Mouse (Mus musculus): ENCODE measurements around the gene Cdc5l.
"Not testable (repeated sequence)": the region's sequence is repeated elsewhere in the genome, so short reads cannot be mapped to it uniquely, and the experiment has no call there.

Gene Cdc5l

DNA sequence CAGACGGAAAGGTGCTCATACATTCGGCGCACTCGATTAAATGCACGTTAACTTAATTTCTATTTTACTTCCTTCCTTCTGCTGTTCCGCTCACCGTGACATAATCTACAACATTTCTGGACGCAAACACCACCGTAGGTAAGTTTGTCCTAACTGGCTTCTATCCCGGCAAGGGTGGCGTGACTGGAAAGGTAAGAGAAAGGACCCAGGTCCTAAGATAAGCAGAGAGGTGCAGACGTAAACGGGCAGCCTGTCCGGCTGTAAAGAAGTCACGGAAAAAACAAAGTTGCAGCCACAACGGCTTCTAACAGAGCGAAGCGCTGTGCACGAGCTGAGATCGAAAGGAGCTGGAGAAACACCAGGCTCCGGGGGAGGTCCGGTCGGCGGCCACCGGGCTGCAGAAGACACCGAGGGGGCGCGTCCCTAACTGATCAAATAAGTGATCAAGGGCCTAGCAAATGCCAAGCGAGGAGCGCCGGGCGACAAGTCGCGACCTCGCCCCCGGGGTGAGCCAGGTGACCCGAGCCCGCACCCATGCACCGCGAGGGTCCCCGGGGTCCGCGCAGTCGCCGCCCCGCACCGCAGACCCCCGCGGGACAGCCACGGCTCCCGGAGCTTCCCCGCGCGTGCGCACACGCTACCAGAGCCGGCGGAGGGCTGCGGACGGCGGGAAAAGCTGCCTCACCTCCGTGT lies 685 bp downstream of the Cdc5l start:
- DNase-seq: no peak

- DNase-seq: no peak
These were observed 1.5 kb downstream of the Cdc5l start for GRCm38 (mm10) chr17:45432007-45432406.

DNA sequence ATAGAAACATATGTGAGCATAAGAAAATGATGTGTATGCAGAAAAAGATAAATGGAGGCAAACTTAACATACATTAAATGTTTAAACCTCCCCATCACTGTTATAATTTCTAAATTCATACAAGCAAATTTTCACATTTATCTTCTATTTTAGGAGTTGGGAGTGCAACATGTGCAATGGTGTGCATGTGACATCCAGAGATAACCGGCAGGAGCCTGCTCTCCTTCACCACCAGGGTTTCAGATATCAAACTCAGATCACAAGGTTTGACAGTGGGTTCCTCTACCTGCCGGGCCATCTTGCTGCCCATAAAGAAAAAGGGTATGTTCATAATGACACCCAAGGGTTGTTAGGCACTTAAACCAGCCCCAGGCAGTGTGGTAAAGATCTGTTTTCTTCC lies 16.1 kb downstream of the Cdc5l start:
- peak; percentile 36 for DNase-seq

DNA sequence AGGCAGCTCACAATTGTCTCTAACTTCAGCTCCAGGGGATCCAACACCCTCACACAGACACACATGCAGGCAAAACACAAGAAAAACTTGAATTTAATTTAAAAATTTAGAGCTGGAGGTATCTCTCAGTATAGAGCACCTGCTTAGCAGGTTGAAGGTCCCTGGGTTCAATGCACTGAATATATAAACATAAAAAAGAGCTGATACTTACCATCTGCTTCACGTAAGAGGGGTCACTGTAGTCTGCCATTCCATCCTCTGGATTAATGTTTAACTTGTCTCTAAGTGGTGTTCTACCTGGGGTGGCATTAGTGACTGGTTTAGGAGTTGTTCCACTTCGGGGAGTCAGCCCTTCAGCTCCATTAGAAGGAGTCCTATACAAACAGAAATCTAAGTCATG lies 21.9 kb downstream of the Cdc5l start:
- not testable (repeated sequence) for DNase-seq

- peak; percentile 14 for DNase-seq
These were observed 24.8 kb downstream of the Cdc5l start for GRCm38 (mm10) chr17:45408719-45409118.

DNA sequence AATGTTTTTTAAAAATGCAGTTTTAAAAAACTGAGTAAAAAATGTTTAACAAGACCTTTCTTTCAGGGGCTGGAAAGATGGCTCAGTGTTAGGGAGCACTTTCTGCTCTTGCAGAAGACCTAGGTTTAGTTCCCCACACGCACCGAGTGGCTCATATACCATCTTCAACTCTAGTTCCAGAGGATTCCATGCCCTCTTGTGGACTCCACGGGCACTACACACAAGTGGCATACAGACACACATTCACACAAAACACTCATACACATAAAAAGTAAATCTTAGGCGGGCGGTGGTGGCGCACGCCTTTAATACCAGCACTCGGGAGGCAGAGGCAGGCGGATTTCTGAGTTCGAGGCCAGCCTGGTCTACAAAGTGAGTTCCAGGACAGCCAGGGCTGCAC lies 27.3 kb downstream of the Cdc5l start:
- peak; percentile 76 for DNase-seq

GRCm38 (mm10) chr17:45403207-45403606 lies 30.3 kb downstream of the Cdc5l start:
- peak; percentile 39 for DNase-seq

GRCm38 (mm10) chr17:45402601-45403000 lies 30.9 kb downstream of the Cdc5l start:
- no peak for DNase-seq

- DNase-seq: no peak
These were observed 31.4 kb downstream of the Cdc5l start for GRCm38 (mm10) chr17:45402126-45402525.

DNA sequence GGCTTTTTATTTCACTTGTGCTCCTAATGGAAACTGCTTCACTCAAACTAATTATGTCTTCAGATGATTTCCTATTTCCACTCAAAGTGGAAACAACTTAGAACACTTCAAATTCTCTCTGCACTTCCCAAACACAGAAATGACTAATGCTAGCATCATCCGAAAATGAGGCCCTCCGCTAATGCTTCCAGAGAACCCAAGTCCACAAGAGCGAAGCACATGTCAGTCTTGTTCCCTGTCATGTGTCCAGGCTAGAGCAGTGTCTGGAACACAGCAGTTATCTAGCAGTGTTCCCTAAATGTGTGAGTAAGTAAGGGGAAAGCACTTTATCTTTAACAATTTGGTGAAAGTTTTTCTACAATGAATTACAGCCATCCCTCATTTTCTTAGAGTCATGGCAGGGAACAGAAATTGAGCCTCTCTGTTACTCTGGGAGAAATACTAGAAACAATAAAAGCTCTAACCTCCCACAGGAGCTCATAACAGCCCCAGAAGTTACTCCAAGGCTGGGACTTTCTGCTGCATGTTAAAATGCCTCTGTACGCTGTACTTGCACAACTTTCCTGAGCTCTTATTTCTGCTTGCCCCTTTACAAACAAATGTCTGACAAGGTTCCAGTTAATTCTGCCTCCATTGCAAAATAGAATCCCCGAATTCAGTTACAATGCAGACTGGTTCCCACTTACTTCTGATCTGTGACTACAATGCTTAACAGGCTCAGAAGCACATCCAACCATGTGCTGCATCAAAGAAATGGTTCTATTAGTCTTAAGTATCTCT lies 32.2 kb downstream of the Cdc5l start:
- peak; percentile 36 for DNase-seq

GRCm38 (mm10) chr17:45398021-45398420 lies 35.5 kb downstream of the Cdc5l start:
- DNase-seq: peak; percentile 81

- peak; percentile 84 for DNase-seq
These were observed 36.0 kb downstream of the Cdc5l start for GRCm38 (mm10) chr17:45397541-45397940.

GRCm38 (mm10) chr17:45394612-45395011 lies 38.9 kb downstream of the Cdc5l start:
- DNase-seq: peak; percentile 57

- DNase-seq: peak; percentile 7
These were observed 39.8 kb downstream of the Cdc5l start for GRCm38 (mm10) chr17:45393765-45394164.

DNA sequence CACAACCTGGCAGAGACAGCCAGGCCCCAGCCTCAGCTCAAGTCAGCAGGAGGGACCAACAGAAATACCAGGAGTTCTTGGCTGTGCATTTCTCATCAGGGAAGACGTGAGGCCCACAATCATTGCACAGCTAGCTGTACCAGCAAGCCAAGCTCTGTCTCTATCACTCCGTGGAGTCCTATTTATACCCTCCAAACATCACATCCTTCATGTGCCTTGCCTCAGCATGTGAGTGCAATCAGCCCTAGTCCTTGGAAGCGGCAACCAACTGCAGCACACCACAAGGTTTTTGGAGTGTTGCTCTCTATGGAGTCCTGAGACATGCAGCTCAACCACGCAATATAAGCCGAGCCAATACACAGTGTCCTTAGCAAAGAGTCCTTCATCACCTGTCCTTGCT lies 43.6 kb downstream of the Cdc5l start:
- DNase-seq: peak; percentile 92

GRCm38 (mm10) chr17:45386986-45387385 lies 46.6 kb downstream of the Cdc5l start:
- peak; percentile 80 for DNase-seq

DNA sequence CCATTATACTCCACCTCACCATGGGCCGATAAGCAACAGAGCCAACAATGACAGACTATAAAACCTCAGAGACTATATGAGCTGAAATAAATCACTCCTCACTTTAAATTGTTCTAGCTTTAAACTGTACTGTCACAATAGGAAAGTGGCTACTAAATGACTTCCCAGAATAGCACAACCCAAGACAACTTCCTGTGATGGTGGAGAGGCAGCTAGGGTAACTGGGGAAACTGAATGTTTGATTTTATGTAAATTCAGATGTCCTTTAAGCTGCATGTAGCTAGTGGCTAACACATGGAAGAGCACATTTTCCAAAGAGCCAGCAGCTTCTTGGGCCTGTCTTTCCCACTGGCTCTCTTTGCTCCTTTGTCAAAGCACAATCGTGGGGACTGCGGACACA lies 50.2 kb downstream of the Cdc5l start:
- no peak for DNase-seq

GRCm38 (mm10) chr17:45379271-45379784 lies 54.2 kb downstream of the Cdc5l start:
- DNase-seq: no peak

DNA sequence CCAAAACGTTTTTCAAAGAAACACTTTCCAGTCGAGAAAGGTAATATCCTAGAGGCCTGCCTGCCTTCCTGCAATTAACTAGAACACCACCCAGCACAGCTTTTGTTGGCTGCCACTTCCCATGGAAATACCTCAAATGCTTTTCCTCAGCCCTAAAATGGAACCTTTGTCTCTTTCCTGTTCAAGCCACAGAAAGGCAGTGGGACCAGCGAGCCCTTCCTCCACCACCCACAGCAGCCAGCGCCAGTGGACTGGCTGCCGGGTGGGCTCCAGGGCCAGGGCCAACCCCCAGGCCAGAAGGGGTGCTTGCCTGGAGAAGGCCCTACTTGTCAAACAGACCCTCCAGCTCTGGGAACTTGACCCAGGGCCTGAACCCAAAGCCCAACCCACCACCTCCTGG lies 56.2 kb downstream of the Cdc5l start:
- peak; percentile 92 for DNase-seq

- DNase-seq: peak; percentile 93
These were observed 59.4 kb downstream of the Cdc5l start for GRCm38 (mm10) chr17:45373987-45374608.

DNA sequence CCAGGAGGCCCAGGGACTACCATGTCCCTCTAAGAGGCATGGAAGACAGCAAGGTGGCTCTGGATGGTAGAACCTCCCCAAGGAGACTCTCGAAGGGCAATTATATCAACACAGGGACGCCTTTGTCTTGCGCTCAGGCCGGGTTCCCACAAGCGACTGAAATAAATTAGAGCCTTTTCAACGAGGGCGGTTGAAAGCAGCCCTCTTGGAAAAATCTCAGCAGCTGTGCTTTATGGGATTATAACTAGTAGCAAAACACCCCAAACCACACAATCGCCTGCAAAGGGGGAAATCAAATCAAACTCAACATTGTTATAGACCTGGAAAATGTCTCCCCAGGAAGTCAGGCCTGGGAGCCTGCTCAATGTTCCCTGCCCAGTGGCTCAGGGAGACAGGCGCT lies 62.5 kb downstream of the Cdc5l start:
- DNase-seq: no peak

- DNase-seq: no peak
These were observed 63.0 kb downstream of the Cdc5l start for GRCm38 (mm10) chr17:45370535-45370934.

DNA sequence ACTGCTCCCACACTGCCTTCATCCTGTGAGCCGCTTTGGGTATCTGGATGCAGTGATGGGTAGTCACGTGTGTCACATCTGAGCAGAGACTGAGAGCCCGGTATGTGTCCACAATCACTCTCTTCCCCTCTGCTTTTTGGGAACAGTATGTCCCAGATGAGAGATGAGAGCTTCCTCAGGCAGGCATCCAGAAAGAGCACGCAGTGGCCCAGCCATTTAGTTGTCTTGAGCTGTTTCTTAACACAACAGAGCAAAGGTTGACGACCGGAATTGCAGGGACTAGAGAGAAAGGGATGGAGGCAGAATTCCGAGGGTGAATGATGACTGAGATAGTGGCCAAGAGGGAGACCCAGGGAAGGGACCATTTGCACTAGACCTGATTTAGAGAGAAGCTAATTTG lies 68.7 kb downstream of the Cdc5l start:
- no peak for DNase-seq

DNA sequence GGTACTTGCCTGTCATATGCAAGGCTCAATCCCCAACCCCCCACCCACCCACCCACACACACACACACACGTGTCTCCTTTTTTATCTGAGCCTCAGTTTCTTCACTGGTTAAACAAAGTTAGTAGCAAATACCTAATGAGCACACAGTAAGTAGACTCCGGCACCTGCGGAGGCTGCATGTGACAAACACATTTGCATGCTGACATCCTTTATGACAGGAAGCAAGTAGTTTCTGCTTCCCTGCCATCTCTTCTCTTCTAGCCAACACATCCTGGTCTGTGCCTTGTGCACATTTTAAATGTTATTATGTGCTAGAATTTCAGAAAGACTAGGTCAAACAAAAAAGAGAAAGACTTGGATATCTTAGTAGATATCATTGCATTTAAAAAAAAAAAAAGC lies 72.6 kb downstream of the Cdc5l start:
- no peak for DNase-seq
